Mouse (Mus musculus): ENCODE data around the gene Lfng. TPM values are rescaled to one million over a fixed set of nuclear protein-coding genes. Genes with fewer than 3 reads are reported as not detected.
A peak's percentile ranks its signal among the peaks of the same experiment; 100 is the strongest.

Gene Lfng
- polyA plus RNA-seq, 1 experiment from 2014 or later: 34.1 TPM

DNA sequence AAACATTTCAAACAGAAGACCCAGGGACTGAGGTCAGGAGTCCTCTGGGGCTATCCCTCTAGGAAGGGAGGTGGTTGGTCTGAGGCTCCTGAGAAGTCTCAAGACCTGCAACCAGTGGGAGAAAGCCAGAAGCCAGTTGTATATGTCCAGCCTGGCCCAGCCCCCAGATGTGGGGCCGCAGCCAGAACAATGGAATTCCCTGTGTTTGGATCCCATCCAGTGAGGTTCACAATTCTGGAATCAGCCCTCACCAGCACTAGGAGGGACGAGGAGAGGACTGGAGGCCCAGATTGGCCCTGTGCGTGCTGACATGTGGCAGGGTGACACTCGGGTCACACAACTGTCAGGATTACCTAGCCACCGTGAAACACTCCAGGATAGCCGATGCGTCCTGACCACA, 45.5 kb downstream of the Lfng start:
- H3K27ac ChIP-seq (ENCODE audit: low read depth, low read length): no peak overlapping the region
- H3K9me3 ChIP-seq (ENCODE audit: control insufficient read depth, low read length): no peaks in the 10 kb centered on the region
- DNase-seq (ENCODE audit: low spot score) (no peak), ATAC-seq (ENCODE audit: low FRiP score) (no peak)
- no peak overlapping the region for H3K4me3 ChIP-seq (ENCODE audit: low read depth, low read length)
- H3K27me3 ChIP-seq (ENCODE audit: control insufficient read depth, insufficient read depth, low read length): no peaks in the 10 kb centered on the region
- H3K36me3 ChIP-seq (ENCODE audit: control insufficient read depth, insufficient read depth, low read length): no peaks in the 10 kb centered on the region
- H3K4me2 ChIP-seq (replicated peaks; ENCODE audit: low read depth, low read length): no peak overlapping the region
- 0 out of 2 replicates have a peak, but pooled peaks cover 4% of the 10 kb centered on the region for H3K4me1 ChIP-seq (replicated peaks; ENCODE audit: control insufficient read depth, insufficient read depth, low read length)
- no peak overlapping the region for H3K9ac ChIP-seq (ENCODE audit: low read depth, low read length)
- 84% methylated on average over 7 of the region's 7 CpGs for WGBS

DNA sequence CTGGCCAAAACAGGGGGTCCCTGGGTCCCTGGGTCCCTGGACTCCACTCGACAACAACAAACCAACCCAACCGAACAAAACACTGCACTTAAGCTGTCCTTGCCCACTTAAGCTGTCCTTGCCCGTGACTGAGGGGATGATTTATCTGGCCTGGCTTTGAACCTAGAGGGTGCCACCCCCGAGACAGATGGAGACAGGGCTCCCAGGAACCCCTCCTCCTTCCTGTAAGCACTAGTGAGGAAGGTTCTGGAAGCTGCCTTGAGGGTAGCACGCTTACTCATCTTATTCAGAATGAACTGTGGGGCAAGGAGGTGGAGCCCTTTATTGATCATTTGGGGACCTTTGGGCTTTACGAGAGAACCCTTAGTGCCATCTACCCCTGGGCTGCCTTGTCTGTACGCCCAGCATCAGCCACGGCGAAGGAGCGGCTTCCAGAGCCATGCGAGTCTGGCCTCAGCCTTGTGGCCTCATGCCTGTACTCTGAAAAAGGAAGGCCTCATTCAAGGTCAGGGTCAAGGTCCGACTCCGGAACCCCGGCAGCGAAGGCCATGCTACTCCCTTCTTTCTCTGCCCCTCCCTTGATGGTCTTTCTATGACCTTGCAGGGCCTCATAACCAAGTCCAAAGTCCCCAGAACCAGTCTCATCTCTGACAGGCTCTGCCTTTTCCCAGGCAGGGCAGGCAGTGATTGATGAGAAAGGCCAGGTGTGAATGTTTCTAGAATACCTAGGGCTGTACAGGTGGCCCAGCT, 47.2 kb downstream of the Lfng start:
- Histone ChIP-seq H3K4me3 (ENCODE audit: low read depth, low read length) (no peak overlapping the region), H3K27ac (ENCODE audit: low read depth, low read length) (no peak overlapping the region)

DNA sequence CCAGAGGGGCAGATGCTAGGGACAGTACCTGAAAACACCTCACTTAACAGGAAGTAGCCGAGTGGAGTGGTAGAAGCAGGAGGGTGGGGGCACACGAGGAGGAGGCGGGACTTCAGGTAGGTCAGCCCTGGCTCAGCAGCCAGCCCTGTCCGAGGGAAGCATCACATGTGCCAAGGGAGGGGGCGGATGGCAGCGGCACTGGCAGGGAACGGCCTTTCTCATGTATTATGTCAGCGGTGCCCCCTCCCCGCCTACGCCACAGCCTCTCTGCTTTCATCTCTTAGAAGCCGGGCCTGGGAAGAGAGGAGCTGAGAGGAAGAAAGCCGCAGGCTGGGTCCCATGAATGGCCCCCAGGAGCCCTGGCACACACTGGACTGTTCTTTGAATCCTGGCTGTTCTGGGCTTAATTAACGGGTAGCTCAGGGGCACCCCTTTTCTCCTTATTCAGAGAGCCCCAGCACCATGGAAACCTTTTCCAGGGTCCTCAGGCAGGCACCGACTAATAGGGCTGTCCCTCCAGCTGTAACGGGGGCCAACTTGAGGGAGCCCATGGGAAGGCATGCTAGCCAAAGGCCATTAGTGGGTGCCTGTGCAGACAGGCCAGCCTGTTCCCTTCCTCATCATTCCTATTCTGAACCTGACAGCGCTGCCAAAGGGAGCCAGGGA, 52.6 kb downstream of the Lfng start:
- no peak overlapping the region for H3K9ac ChIP-seq (ENCODE audit: low read depth, low read length)
- no peak overlapping the region for H3K4me3 ChIP-seq (ENCODE audit: low read depth, low read length)
- no peak overlapping the region for H3K4me2 ChIP-seq (replicated peaks; ENCODE audit: low read depth, low read length)
- no peaks in the 10 kb centered on the region for H3K9me3 ChIP-seq (ENCODE audit: control insufficient read depth, low read length)
- no peak overlapping the region for H3K27ac ChIP-seq (ENCODE audit: low read depth, low read length)
- WGBS: 33% methylated on average over 16 of the region's 16 CpGs
- no peak for DNase-seq (ENCODE audit: low spot score)
- no peaks in the 10 kb centered on the region; the same call in 1 of the 2 replicates for H3K27me3 ChIP-seq (ENCODE audit: control insufficient read depth, insufficient read depth, low read length)
- H3K36me3 ChIP-seq (ENCODE audit: control insufficient read depth, insufficient read depth, low read length): no peaks in the 10 kb centered on the region
- peak; percentile 45; the same call in 1 of the 2 replicates for ATAC-seq (ENCODE audit: low FRiP score)
- H3K4me1 ChIP-seq (replicated peaks; ENCODE audit: control insufficient read depth, insufficient read depth, low read length): no peaks in the 10 kb centered on the region; the same call in 1 of the 2 replicates

More for the DNA sequence above, 47.2 kb downstream of the Lfng start:
- no peaks in the 10 kb centered on the region for H3K9me3 ChIP-seq (ENCODE audit: control insufficient read depth, low read length)
- H3K27me3 ChIP-seq (ENCODE audit: control insufficient read depth, insufficient read depth, low read length): no peaks in the 10 kb centered on the region
- 89% methylated on average over 15 of the region's 15 CpGs for WGBS
- no peak overlapping the region for H3K4me2 ChIP-seq (replicated peaks; ENCODE audit: low read depth, low read length)
- no peaks in the 10 kb centered on the region for H3K36me3 ChIP-seq (ENCODE audit: control insufficient read depth, insufficient read depth, low read length)
- DNase-seq (ENCODE audit: low spot score): no peak
- H3K9ac ChIP-seq (ENCODE audit: low read depth, low read length): no peak overlapping the region
- no peak for ATAC-seq (ENCODE audit: low FRiP score)
- peaks cover 4% of the 10 kb centered on the region; the same call in 1 of the 2 replicates for H3K4me1 ChIP-seq (replicated peaks; ENCODE audit: control insufficient read depth, insufficient read depth, low read length)

DNA sequence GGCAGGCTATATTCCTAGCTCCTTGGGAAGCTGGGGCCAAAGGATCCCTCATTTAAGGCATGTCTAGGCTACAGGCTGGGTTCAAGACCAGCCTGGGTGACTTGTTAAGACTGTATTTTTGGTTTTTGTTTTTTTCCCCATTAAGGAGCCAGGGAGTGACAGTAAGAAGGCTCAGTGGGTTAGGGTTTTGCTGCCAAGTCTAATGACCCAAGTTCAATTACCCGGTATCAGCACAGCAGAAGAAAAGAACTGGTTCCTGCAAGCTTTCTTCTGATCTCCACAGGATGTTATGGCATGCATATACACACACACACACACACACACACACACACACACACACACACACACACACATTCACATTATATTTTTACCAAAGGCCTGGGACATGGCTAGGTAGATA, 53.3 kb downstream of the Lfng start:
- no peak for DNase-seq (ENCODE audit: low spot score)
- H3K4me1 ChIP-seq (replicated peaks; ENCODE audit: control insufficient read depth, insufficient read depth, low read length): no peaks in the 10 kb centered on the region; the same call in 1 of the 2 replicates
- H3K9ac ChIP-seq (ENCODE audit: low read depth, low read length): no peak overlapping the region
- H3K27ac ChIP-seq (ENCODE audit: low read depth, low read length): no peak overlapping the region
- no peaks in the 10 kb centered on the region; the same call in 1 of the 2 replicates for H3K27me3 ChIP-seq (ENCODE audit: control insufficient read depth, insufficient read depth, low read length)
- H3K9me3 ChIP-seq (ENCODE audit: control insufficient read depth, low read length): no peaks in the 10 kb centered on the region
- WGBS: 95% methylated on average over 1 of the region's 1 CpGs
- H3K4me2 ChIP-seq (replicated peaks; ENCODE audit: low read depth, low read length): no peak overlapping the region
- H3K4me3 ChIP-seq (ENCODE audit: low read depth, low read length): no peak overlapping the region
- ATAC-seq (ENCODE audit: low FRiP score): no peak
- no peaks in the 10 kb centered on the region for H3K36me3 ChIP-seq (ENCODE audit: control insufficient read depth, insufficient read depth, low read length)

DNA sequence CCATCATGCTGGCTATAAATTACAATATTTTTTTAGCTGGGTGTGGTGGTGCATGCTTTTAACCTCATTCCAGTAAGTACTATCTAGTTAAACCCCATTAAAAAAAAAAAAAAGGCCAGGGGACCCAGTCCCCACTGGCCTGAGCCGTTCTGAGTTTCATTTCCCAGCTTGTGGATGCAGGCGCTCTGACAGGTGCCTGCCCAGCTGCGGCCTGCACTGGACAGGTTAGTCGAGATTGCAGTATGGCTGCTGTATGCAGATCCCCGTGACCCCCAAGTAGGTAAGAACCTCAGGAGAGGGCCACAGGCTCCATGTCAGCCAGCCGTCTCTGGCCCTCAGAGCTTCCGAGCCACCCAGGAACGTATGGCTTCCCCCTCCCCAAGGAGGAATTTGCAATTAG, 54.3 kb downstream of the Lfng start:
- H3K4me1 ChIP-seq (replicated peaks; ENCODE audit: control insufficient read depth, insufficient read depth, low read length): no peaks in the 10 kb centered on the region; the same call in 1 of the 2 replicates
- ATAC-seq (ENCODE audit: low FRiP score): no peak
- no peak overlapping the region for H3K27ac ChIP-seq (ENCODE audit: low read depth, low read length)
- no peaks in the 10 kb centered on the region for H3K9me3 ChIP-seq (ENCODE audit: control insufficient read depth, low read length)
- no peak for DNase-seq (ENCODE audit: low spot score)
- H3K36me3 ChIP-seq (ENCODE audit: control insufficient read depth, insufficient read depth, low read length): no peaks in the 10 kb centered on the region
- H3K27me3 ChIP-seq (ENCODE audit: control insufficient read depth, insufficient read depth, low read length): no peaks in the 10 kb centered on the region; the same call in 1 of the 2 replicates
- WGBS: 79% methylated on average over 8 of the region's 8 CpGs
- H3K4me3 ChIP-seq (ENCODE audit: low read depth, low read length): no peak overlapping the region
- no peak overlapping the region for H3K9ac ChIP-seq (ENCODE audit: low read depth, low read length)
- H3K4me2 ChIP-seq (replicated peaks; ENCODE audit: low read depth, low read length): no peak overlapping the region

DNA sequence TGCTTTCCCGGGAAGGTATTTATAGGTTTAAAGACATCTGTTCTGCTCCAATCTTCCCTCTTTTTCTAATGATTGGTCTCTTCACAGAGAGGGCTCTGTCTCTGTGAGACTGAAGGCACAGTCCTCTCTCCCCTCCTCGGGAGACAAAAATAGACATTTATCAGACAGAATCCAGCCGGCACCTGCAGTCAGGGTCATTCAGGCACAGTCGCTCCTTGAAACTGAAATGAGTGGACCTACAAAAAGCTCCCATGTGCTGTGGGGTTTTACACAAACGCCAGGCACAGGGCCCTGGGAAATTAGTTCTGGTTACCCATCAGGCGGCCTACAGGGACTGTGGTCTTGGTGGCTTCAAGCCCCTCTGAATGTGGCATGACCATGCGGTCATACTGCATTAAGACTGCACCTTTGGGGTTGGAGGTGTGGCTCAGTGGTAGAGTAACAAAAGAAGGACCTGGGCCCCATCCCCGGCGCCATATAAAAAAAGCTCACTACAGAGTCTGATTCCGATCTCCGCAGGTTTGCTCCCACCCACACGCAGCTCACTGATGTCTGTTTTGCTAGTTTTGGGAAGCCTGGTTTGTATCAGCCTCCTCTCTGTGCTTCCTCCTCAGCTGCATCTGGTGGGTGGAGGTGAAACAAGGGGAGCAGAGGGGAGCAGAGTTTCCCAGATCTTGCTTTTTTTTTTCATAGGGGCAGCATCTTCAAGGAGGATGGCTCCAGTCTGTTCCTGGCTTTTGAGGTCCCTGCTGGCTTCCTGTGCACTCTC, 54.9 kb downstream of the Lfng start:
- no peak overlapping the region for H3K4me3 ChIP-seq (ENCODE audit: low read depth, low read length)
- no peak for ATAC-seq (ENCODE audit: low FRiP score)
- no peak overlapping the region for H3K9ac ChIP-seq (ENCODE audit: low read depth, low read length)
- 75% methylated on average over 12 of the region's 12 CpGs for WGBS
- no peaks in the 10 kb centered on the region; the same call in 1 of the 2 replicates for H3K4me1 ChIP-seq (replicated peaks; ENCODE audit: control insufficient read depth, insufficient read depth, low read length)
- H3K4me2 ChIP-seq (replicated peaks; ENCODE audit: low read depth, low read length): no peak overlapping the region
- no peaks in the 10 kb centered on the region for H3K36me3 ChIP-seq (ENCODE audit: control insufficient read depth, insufficient read depth, low read length)
- H3K27ac ChIP-seq (ENCODE audit: low read depth, low read length): no peak overlapping the region
- DNase-seq (ENCODE audit: low spot score): no peak
- no peaks in the 10 kb centered on the region for H3K9me3 ChIP-seq (ENCODE audit: control insufficient read depth, low read length)
- no peaks in the 10 kb centered on the region; the same call in 1 of the 2 replicates for H3K27me3 ChIP-seq (ENCODE audit: control insufficient read depth, insufficient read depth, low read length)

DNA sequence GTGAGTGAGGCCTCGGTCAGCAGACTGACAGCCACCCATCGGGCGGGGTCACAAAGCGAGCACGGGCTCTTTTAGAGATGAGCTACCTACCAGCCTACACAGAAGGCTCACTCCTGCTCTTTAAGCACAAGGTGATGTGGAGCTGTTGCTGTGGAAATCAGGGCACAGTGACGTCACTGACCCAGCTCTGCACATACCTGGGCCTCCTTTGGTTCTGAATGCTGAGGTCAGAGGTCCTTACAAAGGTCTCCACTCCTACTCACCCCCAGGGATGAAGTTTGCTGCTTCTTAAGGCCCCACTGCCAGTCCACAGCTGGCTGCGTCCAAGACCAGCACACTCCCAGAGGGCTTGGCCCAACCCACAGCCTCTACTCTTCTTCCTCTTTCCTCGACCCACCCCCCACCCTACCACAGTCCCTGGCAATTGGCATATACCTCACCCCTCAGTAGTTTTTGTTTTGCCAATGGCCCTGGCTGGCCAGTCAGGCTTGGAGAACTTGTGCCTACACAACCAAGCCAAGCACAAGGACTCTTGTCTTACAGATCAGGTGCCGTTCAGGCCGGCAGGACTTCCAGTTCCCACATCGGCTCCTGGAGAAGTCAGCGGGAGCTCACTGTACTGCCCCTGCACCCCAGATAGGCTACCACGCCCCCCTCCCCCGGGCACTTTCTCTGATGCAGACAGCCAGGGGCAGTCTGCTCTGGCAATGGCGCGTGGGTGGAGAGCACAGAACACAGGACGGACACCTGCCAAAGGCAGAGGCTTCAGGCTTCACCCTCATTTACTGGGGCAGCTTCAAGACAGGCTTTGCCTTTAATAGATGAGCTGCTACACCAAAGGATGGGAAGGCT, 55.8 kb downstream of the Lfng start:
- WGBS: 71% methylated on average over 17 of the region's 17 CpGs
- H3K9ac ChIP-seq (ENCODE audit: low read depth, low read length): no peak overlapping the region
- H3K4me2 ChIP-seq (replicated peaks; ENCODE audit: low read depth, low read length): no peak overlapping the region
- no peak overlapping the region for H3K4me3 ChIP-seq (ENCODE audit: low read depth, low read length)
- H3K4me1 ChIP-seq (replicated peaks; ENCODE audit: control insufficient read depth, insufficient read depth, low read length): no peaks in the 10 kb centered on the region; the same call in 1 of the 2 replicates
- no peaks in the 10 kb centered on the region for H3K36me3 ChIP-seq (ENCODE audit: control insufficient read depth, insufficient read depth, low read length)
- no peaks in the 10 kb centered on the region for H3K9me3 ChIP-seq (ENCODE audit: control insufficient read depth, low read length)
- DNase-seq (ENCODE audit: low spot score) (no peak), ATAC-seq (ENCODE audit: low FRiP score) (no peak)
- H3K27ac ChIP-seq (ENCODE audit: low read depth, low read length): no peak overlapping the region
- no peaks in the 10 kb centered on the region; the same call in 1 of the 2 replicates for H3K27me3 ChIP-seq (ENCODE audit: control insufficient read depth, insufficient read depth, low read length)

DNA sequence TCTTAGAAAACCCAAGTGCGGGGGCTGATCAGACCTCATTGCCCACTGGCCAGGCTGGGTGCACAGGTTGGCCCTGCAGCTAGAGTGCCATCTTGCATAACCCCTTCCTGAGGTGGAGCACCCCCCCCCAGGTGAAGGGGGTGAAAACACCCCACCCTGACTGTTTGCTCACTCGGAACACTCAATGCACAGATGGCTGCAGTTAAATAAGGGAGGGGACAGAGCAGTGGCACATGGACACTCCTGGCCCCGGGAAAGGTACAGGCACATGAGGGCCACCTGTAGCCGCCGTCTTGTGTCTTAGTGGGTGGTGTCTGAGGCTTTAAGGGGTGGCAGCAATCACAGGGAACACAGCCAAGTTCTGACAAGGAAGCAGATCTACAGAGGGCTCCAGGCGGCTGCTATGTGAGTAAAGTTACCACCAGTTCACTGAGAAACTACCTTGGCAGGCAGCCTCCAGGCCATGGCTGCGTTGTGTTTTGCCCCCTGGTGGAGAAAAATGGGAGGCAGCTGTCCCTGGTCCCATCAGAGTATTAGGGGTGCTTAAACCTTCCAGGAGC, 56.6 kb downstream of the Lfng start:
- H3K27ac ChIP-seq (ENCODE audit: low read depth, low read length): no peak overlapping the region

More for the DNA sequence above, 56.6 kb downstream of the Lfng start:
- WGBS: 68% methylated on average over 7 of the region's 7 CpGs
- Histone ChIP-seq H3K4me2 (replicated peaks; ENCODE audit: low read depth, low read length) (no peak overlapping the region), H3K27me3 (ENCODE audit: control insufficient read depth, insufficient read depth, low read length) (no peaks in the 10 kb centered on the region; the same call in 1 of the 2 replicates), H3K9me3 (ENCODE audit: control insufficient read depth, low read length) (no peaks in the 10 kb centered on the region), H3K36me3 (ENCODE audit: control insufficient read depth, insufficient read depth, low read length) (no peaks in the 10 kb centered on the region), H3K4me3 (ENCODE audit: low read depth, low read length) (no peak overlapping the region), H3K4me1 (replicated peaks; ENCODE audit: control insufficient read depth, insufficient read depth, low read length) (no peaks in the 10 kb centered on the region; the same call in 1 of the 2 replicates), H3K9ac (ENCODE audit: low read depth, low read length) (no peak overlapping the region)
- DNase-seq (ENCODE audit: low spot score) (peak; percentile 64), ATAC-seq (ENCODE audit: low FRiP score) (no peak)
